In the genomic region with DNA sequence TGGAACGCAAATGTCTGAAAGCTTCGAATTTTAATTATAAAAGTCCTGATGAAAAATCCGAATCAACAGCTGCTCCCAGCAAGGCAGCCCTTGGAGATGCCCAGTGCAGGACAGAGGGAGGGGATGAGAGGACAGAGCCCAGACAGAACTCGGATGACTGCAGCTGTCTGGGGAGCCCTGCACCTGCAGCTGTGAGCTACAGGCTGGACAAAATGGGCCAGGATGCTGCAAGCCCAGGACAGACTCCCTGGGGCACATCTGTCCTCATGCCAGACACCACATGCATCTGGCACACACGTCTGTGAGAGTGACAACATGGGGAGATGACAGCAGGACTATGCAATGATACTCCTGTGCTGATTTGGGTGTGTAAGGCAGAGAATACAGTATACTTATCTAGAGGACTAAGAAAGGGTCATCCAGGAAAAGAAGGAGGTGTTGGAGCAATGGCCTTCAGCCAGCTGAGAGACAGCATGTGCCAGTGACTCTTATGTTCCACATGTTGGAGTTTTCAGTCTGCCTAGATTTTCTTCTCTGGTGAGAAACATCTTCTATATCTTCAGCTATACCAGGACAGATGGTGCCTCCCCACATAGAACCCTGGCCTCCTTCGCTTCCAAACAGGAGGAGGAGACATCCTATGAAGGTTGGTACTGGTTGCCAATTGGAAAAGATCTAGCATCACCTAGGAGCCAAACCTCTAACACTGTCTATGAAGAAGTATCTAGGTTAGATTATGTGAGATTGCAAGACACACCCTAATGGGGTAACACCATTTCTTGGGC, we compare ENCODE assay signal across 15 mouse cellular contexts.
DNase-seq lines count a peak whose midpoint lies in the region; ATAC-seq and TF ChIP-seq lines count a peak whose summit lies in the region.
"Had no signal": no experiment of that assay in that cellular context is flagged by ENCODE, and none has a peak within 500 bp of the region (broad histone marks: within the 10 kb centered on the region; RNA-seq: fewer than 3 reads in every experiment).

No protein-coding gene starts in this region.

- H3K4me3 ChIP-seq in midbrain, postnatal 0 days (ENCODE audit: low read depth, low read length): no peak overlapping the region
- H3K4me3 ChIP-seq in midbrain, embryonic 15.5 days: no peak overlapping the region
- H3K4me3 ChIP-seq: limb, embryonic 13.5 days had no signal

- 59% methylated on average over 6 of the region's 6 CpGs for WGBS in midbrain, postnatal 0 days
- WGBS in midbrain, embryonic 15.5 days: 64% methylated on average over 6 of the region's 6 CpGs

- no peak overlapping the region for H3K4me2 ChIP-seq in midbrain, postnatal 0 days (ENCODE audit: low read depth, low read length, poor library complexity, severe bottlenecking)
- no peak overlapping the region for H3K4me2 ChIP-seq in midbrain, embryonic 15.5 days
- H3K4me2 ChIP-seq: limb, embryonic 13.5 days had no signal

- intact Hi-C loops in gastrocnemius, postnatal 14 days (cut with DNase I; ENCODE audit: low total_unique reads): no loop called here

- H3K36me3 ChIP-seq in midbrain, postnatal 0 days (ENCODE audit: insufficient read depth, low read length): no peaks in the 10 kb centered on the region
- H3K36me3 ChIP-seq in midbrain, embryonic 15.5 days (replicated peaks): no peaks in the 10 kb centered on the region
- H3K36me3 ChIP-seq: limb, embryonic 13.5 days had no signal

- H3K9ac ChIP-seq in midbrain, postnatal 0 days (replicated peaks; ENCODE audit: low read length, poor library complexity, severe bottlenecking): no peak overlapping the region
- H3K9ac ChIP-seq in midbrain, embryonic 15.5 days: no peak overlapping the region
- H3K9ac ChIP-seq: forebrain, postnatal 0 days; limb, embryonic 13.5 days; liver, embryonic 14.5 days had no signal

- H3K4me1 ChIP-seq in midbrain, postnatal 0 days (ENCODE audit: insufficient read depth, low read length): no peaks in the 10 kb centered on the region
- H3K4me1 ChIP-seq in midbrain, embryonic 15.5 days: no peaks in the 10 kb centered on the region; the same call in 1 of the 2 replicates
- H3K4me1 ChIP-seq: limb, embryonic 13.5 days had no signal

- TF ChIP-seq CTCF in midbrain, postnatal 0 days (IDR thresholded peaks at IDR 0.05): no peak

- H3K27me3 ChIP-seq in midbrain, postnatal 0 days (ENCODE audit: insufficient read depth, low read length): no peaks in the 10 kb centered on the region
- H3K27me3 ChIP-seq in midbrain, embryonic 15.5 days (replicated peaks): no peaks in the 10 kb centered on the region
- H3K27me3 ChIP-seq: limb, embryonic 13.5 days had no signal

- ATAC-seq in midbrain, postnatal 0 days (ENCODE audit: low FRiP score): no peak
- ATAC-seq in midbrain, embryonic 15.5 days (replicated peaks): no peak
- ATAC-seq: forebrain, postnatal 0 days; inflammation-experienced regulatory T-cells, adult 6 months; midbrain, embryonic 16.5 days had no signal

- H3K9me3 ChIP-seq in midbrain, postnatal 0 days (ENCODE audit: low read length): no peaks in the 10 kb centered on the region
- H3K9me3 ChIP-seq in midbrain, embryonic 15.5 days: no peaks in the 10 kb centered on the region
- H3K9me3 ChIP-seq: limb, embryonic 13.5 days had no signal

- H3K27ac ChIP-seq in midbrain, postnatal 0 days (ENCODE audit: low read depth, low read length): no peak overlapping the region
- H3K27ac ChIP-seq in midbrain, embryonic 15.5 days: no peak overlapping the region
- H3K27ac ChIP-seq: limb, embryonic 13.5 days; liver, embryonic 14.5 days had no signal

- peak; percentile 5 for DNase-seq in gastrocnemius, postnatal 14 days
- no peak for DNase-seq in gastrocnemius, adult 18-20 months (ENCODE audit: low spot score)
- peak; percentile 22 for DNase-seq in midbrain, postnatal 0 days (ENCODE audit: low spot score)
- peak; percentile 25 to 38 for DNase-seq in cerebellum, postnatal 14 days
- peak; percentile 12 for DNase-seq in right cerebral cortex, postnatal 25 days
- no peak for DNase-seq in lung, postnatal 14 days
- DNase-seq: forebrain, postnatal 0 days; kidney, adult 8-10 months; kidney, postnatal 36 days; thymus, postnatal 36 days had no signal

Comparison
In these comparisons a context has a peak if more than half of its experiments do, and no peak if none do; other contexts are left out.
1. DNase-seq: peak in gastrocnemius, postnatal 14 days (single experiment), midbrain, postnatal 0 days (single experiment), cerebellum, postnatal 14 days (2 of 2) and right cerebral cortex, postnatal 25 days (single experiment); none in gastrocnemius, adult 18-20 months (single experiment) and lung, postnatal 14 days (single experiment).